Mouse (Mus musculus): ENCODE measurements at regions not wholly inside any gene's neighbourhood (a gene's known extent, or its start where the extent isn't known, plus 50 kb on each side); places are given as distances from the start of the nearest gene placed in this dataset.
A peak's percentile ranks its signal among the peaks of the same experiment; 100 is the strongest.

- Histone ChIP-seq H3K27me3 (ENCODE audit: control insufficient read depth in 1 of 2, insufficient read depth in 2 of 2, low read length in 2 of 2) (no peaks in the 10 kb centered on the region), H3K9me3 (replicated peaks; ENCODE audit: insufficient read depth, low read length) (no peaks in the 10 kb centered on the region), H3K79me2 (ENCODE audit: control insufficient read depth, insufficient read depth, low read length, poor library complexity) (no peaks in the 10 kb centered on the region), H3K9ac (ENCODE audit: control insufficient read depth, low read depth, low read length, poor library complexity, severe bottlenecking) (no peak overlapping the region), H3K27ac (ENCODE audit: control insufficient read depth, low read depth, low read length) (no peak overlapping the region), H3K4me1 (ENCODE audit: control insufficient read depth in 1 of 2, insufficient read depth in 2 of 2, low read length in 2 of 2) (peaks cover 3% of the 10 kb centered on the region in 2 experiments), H3K36me3 (ENCODE audit: control insufficient read depth in 1 of 2, insufficient read depth in 2 of 2, low read length in 2 of 2) (peaks cover 0 to 11% of the 10 kb centered on the region in 2 experiments; a peak in 2 of 4 replicates), H3K4me3 (ENCODE audit: control insufficient read depth in 1 of 2, insufficient read depth in 1 of 2, low read depth in 2 of 2, low read length in 2 of 2) (no peak overlapping the region)
- DNase-seq (ENCODE audit: low read depth, low spot score): peak; percentile 46
- TF ChIP-seq CTCF (IDR thresholded peaks at IDR 0.05 in 2 of 3, conservative IDR thresholded peaks at IDR 0.05 in 1 of 3; ENCODE audit: control insufficient read depth in 1 of 3, insufficient read depth in 1 of 3, low read depth in 2 of 3, low read length in 3 of 3, poor library complexity in 1 of 3, severe bottlenecking in 1 of 3) (no peak), EP300 (IDR thresholded peaks at IDR 0.05; ENCODE audit: low read depth in 1 of 2, low read length in 2 of 2) (peak; percentile 74 to 91), MAFK (IDR thresholded peaks at IDR 0.05; ENCODE audit: borderline replicate concordance, low read depth, low read length) (no peak), UBTF (IDR thresholded peaks at IDR 0.05; ENCODE audit: borderline replicate concordance, insufficient read depth, low read depth, low read length) (no peak), POLR2AphosphoS2 (IDR thresholded peaks at IDR 0.05; ENCODE audit: low read length) (no peak), ZMIZ1 (IDR thresholded peaks at IDR 0.05; ENCODE audit: low read depth, low read length) (no peak), KAT2A (conservative IDR thresholded peaks at IDR 0.05; ENCODE audit: low read depth, low read length) (no peak), ZKSCAN1 (IDR thresholded peaks at IDR 0.05; ENCODE audit: low read depth, low read length) (no peak), ELF1 (IDR thresholded peaks at IDR 0.05; ENCODE audit: low read depth, low read length) (no peak), POLR2A (IDR thresholded peaks at IDR 0.05; ENCODE audit: control insufficient read depth in 1 of 2, insufficient read depth in 1 of 2, low read depth in 1 of 2, low read length in 2 of 2, poor library complexity in 1 of 2) (no peak), NELFE (IDR thresholded peaks at IDR 0.05; ENCODE audit: low read depth, low read length) (no peak), JUND (IDR thresholded peaks at IDR 0.05; ENCODE audit: low read depth, low read length) (no peak), MEF2A (IDR thresholded peaks at IDR 0.05; ENCODE audit: extremely low read depth, insufficient replicate concordance, low read depth, low read length, poor library complexity, severe bottlenecking) (no peak), TBP (IDR thresholded peaks at IDR 0.05; ENCODE audit: low read depth, low read length) (no peak), NRF1 (IDR thresholded peaks at IDR 0.05; ENCODE audit: insufficient read depth, low read depth, low read length, poor library complexity, severe bottlenecking) (no peak), ETS1 (IDR thresholded peaks at IDR 0.05; ENCODE audit: low read depth, low read length) (peak; percentile 57; the same call in 1 of the 2 replicates), SIN3A (IDR thresholded peaks at IDR 0.05; ENCODE audit: low read length) (no peak), MYC (IDR thresholded peaks at IDR 0.05; ENCODE audit: low read depth, low read length) (no peak), CHD2 (IDR thresholded peaks at IDR 0.05; ENCODE audit: low read length) (no peak), MXI1 (IDR thresholded peaks at IDR 0.05; ENCODE audit: low read depth, low read length) (no peak), RAD21 (IDR thresholded peaks at IDR 0.05; ENCODE audit: low read depth, low read length) (no peak), CHD1 (IDR thresholded peaks at IDR 0.05; ENCODE audit: low read depth, low read length) (no peak), ZNF384 (IDR thresholded peaks at IDR 0.05; ENCODE audit: low read depth, low read length) (no peak), E2F4 (IDR thresholded peaks at IDR 0.05; ENCODE audit: borderline replicate concordance, low read depth, low read length) (no peak), MAX (IDR thresholded peaks at IDR 0.05; ENCODE audit: low read length) (no peak), TCF12 (IDR thresholded peaks at IDR 0.05; ENCODE audit: low read depth, low read length) (peak; percentile 70), USF1 (IDR thresholded peaks at IDR 0.05; ENCODE audit: low read depth, low read length) (no peak), GABPA (IDR thresholded peaks at IDR 0.05; ENCODE audit: low read depth, low read length) (no peak), USF2 (IDR thresholded peaks at IDR 0.05; ENCODE audit: borderline replicate concordance in 1 of 2, insufficient read depth in 1 of 2, low read depth in 1 of 2, low read length in 2 of 2) (no peak), POLR2AphosphoS5 (IDR thresholded peaks at IDR 0.05; ENCODE audit: borderline replicate concordance, low read depth, low read length) (no peak), SMC3 (IDR thresholded peaks at IDR 0.05; ENCODE audit: low read depth, low read length) (no peak), RCOR1 (IDR thresholded peaks at IDR 0.05; ENCODE audit: low read depth, low read length) (peak; percentile 59; the same call in 1 of the 2 replicates), TAL1 (IDR thresholded peaks at IDR 0.05; ENCODE audit: low read length) (no peak), HCFC1 (IDR thresholded peaks at IDR 0.05; ENCODE audit: low read depth, low read length) (no peak), BHLHE40 (IDR thresholded peaks at IDR 0.05; ENCODE audit: borderline replicate concordance, low read depth, low read length) (no peak), MAZ (IDR thresholded peaks at IDR 0.05; ENCODE audit: low read depth, low read length) (no peak), GATA1 (IDR thresholded peaks at IDR 0.05; ENCODE audit: low read depth, low read length) (peak; percentile 92), ZC3H11A (IDR thresholded peaks at IDR 0.05; ENCODE audit: low read depth, low read length) (no peak), MYB (IDR thresholded peaks at IDR 0.05; ENCODE audit: low read depth, low read length) (no peak)
Observed at GRCm38 (mm10) chr4:93400579-93400978, 65.3 kb upstream of the Tusc1 start.
